Mouse (Mus musculus) C2C12 (cell line): ENCODE measurements around the gene Gdf7. TPM values are rescaled to one million over a fixed set of nuclear protein-coding genes. Genes with fewer than 3 reads are reported as not detected.

Experiments
- H3K27me3 ChIP-seq: one replicate; pipeline ENCODE4 v1.6.1; 2011; ENCODE audit not compliant: control insufficient read depth, insufficient read depth, insufficient read length
- H3K36me3 ChIP-seq: one replicate; pipeline ENCODE4 v1.6.1; 2011; ENCODE audit not compliant: control insufficient read depth, insufficient read depth
- H3K4me3 ChIP-seq: one replicate; pipeline ENCODE4 v1.5.1; 2011; ENCODE audit warnings: mild to moderate bottlenecking, control low read depth; ENCODE audit not compliant: poor library complexity, insufficient read depth, severe bottlenecking
- H3K79me2 ChIP-seq: one replicate; pipeline ENCODE4 v1.6.1; 2011; ENCODE audit not compliant: control insufficient read depth, insufficient read depth
- H3K79me3 ChIP-seq: one replicate; pipeline ENCODE4 v1.6.1; 2011; ENCODE audit warnings: low read depth, control low read depth
- H3ac ChIP-seq: one replicate; pipeline ENCODE3; 2011; ENCODE audit warnings: low read depth; ENCODE audit not compliant: control insufficient read depth, insufficient read length
- CEBPB ChIP-seq: IDR thresholded peaks from one replicate; pipeline ENCODE4 v1.6.1; 2011; ENCODE audit warnings: low read depth, mild to moderate bottlenecking, control low read depth, moderate library complexity
- CTCF ChIP-seq: IDR thresholded peaks from one replicate; pipeline ENCODE4 v1.5.1; 2011; ENCODE audit not compliant: control insufficient read depth, insufficient read depth, insufficient read length
- FOSL1 ChIP-seq: IDR thresholded peaks from one replicate; pipeline ENCODE4 v1.8.0; 2011; ENCODE audit warnings: mild to moderate bottlenecking, low read length; ENCODE audit not compliant: poor library complexity, insufficient read depth, severe bottlenecking
- MAX ChIP-seq: IDR thresholded peaks from one replicate; pipeline ENCODE4 v1.6.1; 2011; ENCODE audit warnings: mild to moderate bottlenecking, control low read depth
- MYOD1 ChIP-seq: IDR thresholded peaks from one replicate; pipeline ENCODE4 v1.6.1; 2011; ENCODE audit warnings: low read depth; ENCODE audit not compliant: control insufficient read depth, insufficient read length
- MYOG ChIP-seq: IDR thresholded peaks from one replicate; pipeline ENCODE4 v1.6.1; 2011; ENCODE audit not compliant: control insufficient read depth, insufficient read length; ENCODE audit errors: extremely low read depth
- USF1 ChIP-seq: IDR thresholded peaks from one replicate; pipeline ENCODE4 v1.6.1; 2011; ENCODE audit warnings: low read depth, mild to moderate bottlenecking, control low read depth, moderate library complexity
- polyA plus RNA-seq: library from polyadenylated mRNA; unstranded; fragments of >200 nt; fragmentation: generic; extraction: Trizol; gene quantifications from one replicate; pipeline ENCODE4 v1.2.1, GENCODE M21; 2012; ENCODE audit warnings: missing spikeins

Gene Gdf7
- polyA plus RNA-seq, 1 experiment: 0.09 TPM

DNA sequence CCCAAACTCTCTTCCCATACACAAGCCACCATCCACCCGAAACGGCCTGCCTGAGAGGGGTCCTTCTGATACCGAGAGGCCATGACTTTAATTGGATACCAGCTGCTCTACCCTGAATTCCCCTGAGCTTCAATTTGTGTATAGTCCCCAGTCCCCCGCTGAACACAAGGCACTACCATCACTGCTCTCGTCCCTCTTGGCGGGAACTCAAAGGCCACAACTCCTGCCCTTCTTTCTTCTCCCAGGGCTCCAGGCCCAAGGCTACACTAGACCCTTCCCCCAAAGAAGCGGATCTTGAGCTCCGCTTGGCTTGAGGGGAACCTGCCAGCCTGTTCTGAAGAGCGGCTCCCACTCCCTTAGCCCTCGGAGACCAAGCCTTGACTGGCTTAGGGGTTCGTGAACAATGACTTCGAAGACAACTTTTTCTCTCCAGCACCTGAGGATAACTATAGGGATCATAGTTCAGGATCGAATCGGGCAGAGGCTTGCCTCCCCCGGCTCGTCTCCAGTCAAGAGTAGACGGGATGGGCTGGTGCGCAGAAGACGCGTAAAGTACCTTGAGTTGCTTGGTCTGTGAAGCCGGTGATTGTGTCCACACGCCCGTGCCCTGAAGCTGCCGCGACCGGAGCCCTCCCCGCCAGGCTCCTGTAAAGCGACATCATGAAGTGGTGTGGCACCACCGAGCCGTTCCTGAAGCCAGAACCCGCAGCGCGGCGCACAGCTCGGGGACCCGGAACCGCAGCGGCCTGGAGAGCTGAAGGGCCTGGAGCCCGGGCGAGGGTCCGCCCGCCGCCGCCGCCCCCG lies 541 bp downstream of the Gdf7 start:
- Histone ChIP-seq H3K27me3 (no peaks in the 10 kb centered on the region), H3K4me3 (no peak overlapping the region), H3K79me2 (no peaks in the 10 kb centered on the region), H3ac (no peak overlapping the region), H3K36me3 (no peaks in the 10 kb centered on the region), H3K79me3 (no peaks in the 10 kb centered on the region)
- TF ChIP-seq MYOG: no peak
- no peak for TF ChIP-seq CEBPB
- no peak for TF ChIP-seq USF1
- TF ChIP-seq MAX: no peak
- no peak for TF ChIP-seq FOSL1
- TF ChIP-seq CTCF: no peak
- TF ChIP-seq MYOD1: no peak

DNA sequence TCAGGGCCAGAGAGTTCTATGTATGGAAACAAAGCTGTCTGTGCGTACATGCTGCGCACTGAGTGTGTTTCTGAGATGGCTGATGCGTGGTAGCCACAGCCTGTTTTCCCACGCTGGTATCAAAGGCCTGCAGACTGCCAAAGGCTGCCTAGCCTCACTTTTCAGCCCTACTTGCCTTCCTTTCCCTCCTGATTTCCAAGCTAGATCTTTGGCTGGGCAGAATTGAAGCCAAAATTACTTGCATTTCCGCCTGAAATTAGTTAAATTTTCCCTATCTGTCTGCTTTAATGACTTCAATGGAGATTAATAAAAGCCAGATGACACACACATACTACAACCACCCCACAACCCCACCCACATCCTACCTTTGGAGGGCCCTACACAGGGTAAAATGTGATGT lies 1.2 kb downstream of the Gdf7 start:
- Histone ChIP-seq H3K36me3 (no peaks in the 10 kb centered on the region), H3ac (no peak overlapping the region), H3K79me3 (no peaks in the 10 kb centered on the region), H3K4me3 (no peak overlapping the region), H3K27me3 (no peaks in the 10 kb centered on the region), H3K79me2 (no peaks in the 10 kb centered on the region)
- TF ChIP-seq CEBPB: no peak
- no peak for TF ChIP-seq CTCF
- no peak for TF ChIP-seq MYOG
- TF ChIP-seq FOSL1: no peak
- no peak for TF ChIP-seq USF1
- TF ChIP-seq MAX: no peak
- TF ChIP-seq MYOD1: no peak

DNA sequence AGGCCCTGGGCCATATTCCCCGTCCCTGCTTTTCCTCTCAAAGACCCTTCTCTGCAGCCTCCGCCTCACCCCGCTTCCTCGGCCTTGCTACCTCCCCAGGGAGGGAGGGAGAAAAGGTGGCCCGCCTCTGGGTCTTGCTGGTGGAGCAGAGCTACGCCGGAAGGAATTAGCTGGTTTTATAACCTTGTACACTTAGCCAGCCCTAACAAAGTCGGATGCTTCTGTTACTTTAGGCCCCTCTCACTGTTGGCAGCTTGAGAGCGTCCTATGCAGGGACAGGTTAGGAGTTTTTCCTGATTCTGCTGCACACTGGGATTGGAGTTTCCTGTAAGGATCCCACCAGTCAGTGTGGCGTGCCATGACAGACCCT lies 1.7 kb downstream of the Gdf7 start:
- Histone ChIP-seq H3K79me2 (no peaks in the 10 kb centered on the region), H3K27me3 (no peaks in the 10 kb centered on the region), H3K36me3 (no peaks in the 10 kb centered on the region), H3ac (no peak overlapping the region), H3K4me3 (no peak overlapping the region), H3K79me3 (no peaks in the 10 kb centered on the region)
- TF ChIP-seq CTCF: no peak
- TF ChIP-seq USF1: no peak

DNA sequence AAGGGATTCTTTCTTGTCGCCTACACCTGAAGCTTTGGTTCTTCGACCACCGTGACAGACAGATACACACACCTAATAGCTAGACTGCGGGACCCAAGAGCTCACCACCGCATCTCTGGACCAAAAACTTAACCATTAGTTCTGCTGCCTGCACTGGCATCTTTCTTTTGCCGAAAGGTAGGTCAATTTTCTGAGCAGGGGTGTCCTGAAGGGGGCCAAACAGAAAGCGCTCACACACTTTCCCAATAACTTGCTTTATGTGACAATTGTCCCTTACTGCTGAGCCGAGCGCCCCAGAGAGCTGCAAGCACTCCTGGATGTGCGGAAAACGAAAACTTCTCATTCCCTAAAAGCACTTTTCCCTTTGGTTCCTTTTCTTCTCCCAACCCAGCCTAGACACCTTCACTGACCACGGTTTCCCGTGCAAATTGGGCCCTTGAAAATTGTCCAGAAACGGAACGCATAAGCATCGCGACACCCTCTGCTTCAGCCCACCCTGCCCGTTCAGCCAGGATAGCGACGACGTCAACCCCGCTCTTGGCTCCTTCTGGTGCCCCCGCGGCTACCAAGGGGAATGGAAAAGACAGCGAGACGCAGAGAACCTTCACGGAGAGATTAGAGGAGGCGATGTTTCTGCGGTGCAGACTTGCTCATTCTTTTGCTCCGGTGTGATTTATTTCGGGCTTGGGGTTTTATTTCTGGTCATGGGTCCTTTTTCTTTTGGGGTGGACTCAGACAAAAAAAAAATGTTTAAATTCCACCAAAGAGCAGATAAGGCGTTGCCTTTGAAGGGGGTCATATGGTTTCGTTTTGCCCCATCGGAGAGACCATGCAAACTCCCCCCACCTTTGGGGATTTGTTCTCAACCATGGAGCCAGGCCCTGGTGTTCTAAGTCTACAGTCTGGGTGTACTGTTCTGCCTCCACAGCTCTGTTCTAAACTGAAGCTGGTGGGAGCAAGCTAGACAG lies 2.3 kb downstream of the Gdf7 start:
- Histone ChIP-seq H3K27me3 (no peaks in the 10 kb centered on the region), H3ac (no peak overlapping the region), H3K79me3 (no peaks in the 10 kb centered on the region), H3K79me2 (no peaks in the 10 kb centered on the region), H3K4me3 (no peak overlapping the region), H3K36me3 (no peaks in the 10 kb centered on the region)
- TF ChIP-seq USF1: no peak
- no peak for TF ChIP-seq MAX
- TF ChIP-seq MYOG: no peak
- no peak for TF ChIP-seq CTCF
- no peak for TF ChIP-seq FOSL1
- no peak for TF ChIP-seq CEBPB
- no peak for TF ChIP-seq MYOD1

DNA sequence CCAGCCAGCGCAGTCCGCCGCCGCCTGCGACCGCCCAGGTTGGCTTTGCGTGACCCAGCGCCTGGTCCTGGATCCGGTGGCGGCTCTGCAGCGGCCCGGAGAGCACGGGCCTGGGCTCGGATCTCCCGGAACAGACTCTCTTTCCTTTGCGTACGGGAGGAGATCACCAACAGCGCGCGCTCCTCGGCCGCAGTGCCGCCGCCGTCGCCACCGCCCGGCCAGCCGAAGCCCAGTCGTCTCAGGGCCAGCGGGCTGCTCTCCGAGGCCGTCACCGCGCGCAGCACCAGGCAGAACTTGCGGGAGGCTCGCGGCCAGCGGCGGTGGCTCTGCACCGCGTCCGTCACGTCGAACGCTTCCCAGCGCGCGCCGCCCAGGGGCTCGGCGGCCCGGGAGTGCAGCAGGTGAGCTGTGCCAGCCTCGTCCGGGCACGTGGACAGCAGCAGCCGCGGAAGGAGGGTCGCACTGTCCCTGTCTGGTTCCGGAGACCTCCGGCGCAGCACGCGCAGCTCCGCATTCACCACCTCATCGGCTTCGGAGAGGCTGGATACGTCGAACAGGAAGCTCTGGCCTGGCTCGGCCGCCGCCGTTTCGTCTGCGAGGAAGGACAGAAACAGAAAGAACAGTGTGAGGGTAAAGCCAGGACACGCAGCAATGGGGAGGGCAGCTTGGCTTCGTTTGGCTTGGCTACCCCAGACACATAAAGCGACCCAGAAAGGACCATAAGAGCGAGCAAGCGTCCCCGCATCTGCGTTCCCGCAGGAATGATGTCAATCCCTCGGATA lies 3.2 kb downstream of the Gdf7 start:
- no peaks in the 10 kb centered on the region for H3K79me3 ChIP-seq
- H3K4me3 ChIP-seq: no peak overlapping the region
- H3K27me3 ChIP-seq: no peaks in the 10 kb centered on the region
- no peak overlapping the region for H3ac ChIP-seq
- no peak for TF ChIP-seq MYOG
- no peak for TF ChIP-seq MAX
- no peak for TF ChIP-seq MYOD1
- TF ChIP-seq CTCF: no peak
- TF ChIP-seq FOSL1: no peak
- no peak for TF ChIP-seq USF1
- TF ChIP-seq CEBPB: no peak
- no peaks in the 10 kb centered on the region for H3K36me3 ChIP-seq
- no peaks in the 10 kb centered on the region for H3K79me2 ChIP-seq
